Mouse (Mus musculus): ENCODE data around the gene Spen. TPM values are rescaled to one million over a fixed set of nuclear protein-coding genes. Genes with fewer than 3 reads are reported as not detected.

The Spen gene
- total and polyA plus RNA-seq, 3 experiments: 10.7 to 28.9 (median 28.0) TPM

- H3K27me3 ChIP-seq (ENCODE audit: control insufficient read depth, insufficient read depth, low read length): no peaks in the 10 kb centered on the region
- H3K4me3 ChIP-seq: no peak overlapping the region
- H3K79me2 ChIP-seq (replicated peaks; ENCODE audit: control insufficient read depth, insufficient read depth, low read length): no peaks in the 10 kb centered on the region
- intact Hi-C loops (cut with DNase I): no loop called here
- no peak overlapping the region for H3K27ac ChIP-seq
- H3K36me3 ChIP-seq (ENCODE audit: control insufficient read depth, insufficient read depth, low read length): no peaks in the 10 kb centered on the region
- 94% methylated on average over 32 of the region's 32 CpGs for WGBS
- TF ChIP-seq CTCF (IDR thresholded peaks at IDR 0.05): no peak
- no peaks in the 10 kb centered on the region for H3K4me1 ChIP-seq (ENCODE audit: control insufficient read depth, insufficient read depth, low read length)
- no peak for DNase-seq
- no peak overlapping the region for H3K9ac ChIP-seq (ENCODE audit: low read depth, low read length)
These were observed 59.6 kb downstream of the Spen start for GRCm38 (mm10) chr4:141478794-141479193.

GRCm38 (mm10) chr4:141478225-141478624 lies 60.2 kb downstream of the Spen start:
- Histone ChIP-seq H3K4me3 (no peak overlapping the region), H3K4me1 (ENCODE audit: control insufficient read depth, insufficient read depth, low read length) (no peaks in the 10 kb centered on the region), H3K79me2 (replicated peaks; ENCODE audit: control insufficient read depth, insufficient read depth, low read length) (no peaks in the 10 kb centered on the region), H3K36me3 (ENCODE audit: control insufficient read depth, insufficient read depth, low read length) (no peaks in the 10 kb centered on the region), H3K27me3 (ENCODE audit: control insufficient read depth, insufficient read depth, low read length) (no peaks in the 10 kb centered on the region), H3K9ac (ENCODE audit: low read depth, low read length) (no peak overlapping the region), H3K27ac (peak overlapping the region; percentile 47)
- intact Hi-C loops (cut with DNase I): no loop called here
- DNase-seq: peak in 1 of 2 experiments; percentile 28
- TF ChIP-seq CTCF (IDR thresholded peaks at IDR 0.05) (no peak), POLR2A (IDR thresholded peaks at IDR 0.05; ENCODE audit: insufficient read depth, low read depth, low read length) (no peak), EP300 (IDR thresholded peaks at IDR 0.05; ENCODE audit: insufficient read depth, low read depth, low read length) (no peak)
- WGBS: 78% methylated on average over 23 of the region's 23 CpGs

- H3K36me3 ChIP-seq (ENCODE audit: control insufficient read depth, insufficient read depth, low read length): no peaks in the 10 kb centered on the region
- no peaks in the 10 kb centered on the region for H3K27me3 ChIP-seq (ENCODE audit: control insufficient read depth, insufficient read depth, low read length)
- H3K27ac ChIP-seq: peak overlapping the region; percentile 47
- TF ChIP-seq EP300 (IDR thresholded peaks at IDR 0.05; ENCODE audit: insufficient read depth, low read depth, low read length) (0 out of 2 replicates have a peak, but pooled peaks have one; percentile 18), POLR2A (IDR thresholded peaks at IDR 0.05; ENCODE audit: insufficient read depth, low read depth, low read length) (peak; percentile 27; the same call in 1 of the 2 replicates), CTCF (IDR thresholded peaks at IDR 0.05) (no peak)
- no peak overlapping the region for H3K9ac ChIP-seq (ENCODE audit: low read depth, low read length)
- 64% methylated on average over 16 of the region's 16 CpGs for WGBS
- DNase-seq: peak; percentile 47 to 78
- no peak overlapping the region for H3K4me3 ChIP-seq
- intact Hi-C loops (cut with DNase I): no loop called here
- H3K4me1 ChIP-seq (ENCODE audit: control insufficient read depth, insufficient read depth, low read length): no peaks in the 10 kb centered on the region
- H3K79me2 ChIP-seq (replicated peaks; ENCODE audit: control insufficient read depth, insufficient read depth, low read length): no peaks in the 10 kb centered on the region
These were observed 60.7 kb downstream of the Spen start for GRCm38 (mm10) chr4:141477681-141478102.

- H3K4me1 ChIP-seq (ENCODE audit: control insufficient read depth, insufficient read depth, low read length): no peaks in the 10 kb centered on the region
- TF ChIP-seq POLR2A (IDR thresholded peaks at IDR 0.05; ENCODE audit: insufficient read depth, low read depth, low read length): no peak
- TF ChIP-seq EP300 (IDR thresholded peaks at IDR 0.05; ENCODE audit: insufficient read depth, low read depth, low read length): no peak
- no peak for TF ChIP-seq CTCF (IDR thresholded peaks at IDR 0.05)
- no peak overlapping the region for H3K9ac ChIP-seq (ENCODE audit: low read depth, low read length)
- no peak overlapping the region for H3K27ac ChIP-seq
- H3K4me3 ChIP-seq: no peak overlapping the region
- WGBS: 65% methylated on average over 19 of the region's 19 CpGs
- no peaks in the 10 kb centered on the region for H3K27me3 ChIP-seq (ENCODE audit: control insufficient read depth, insufficient read depth, low read length)
- no peaks in the 10 kb centered on the region for H3K79me2 ChIP-seq (replicated peaks; ENCODE audit: control insufficient read depth, insufficient read depth, low read length)
- no peaks in the 10 kb centered on the region for H3K36me3 ChIP-seq (ENCODE audit: control insufficient read depth, insufficient read depth, low read length)
- peak in 1 of 2 experiments; percentile 45 for DNase-seq
- intact Hi-C loops (cut with DNase I): no loop called here
These were observed 64.0 kb downstream of the Spen start for GRCm38 (mm10) chr4:141474431-141474830.

- H3K4me1 ChIP-seq (ENCODE audit: control insufficient read depth, insufficient read depth, low read length): no peaks in the 10 kb centered on the region
- H3K27me3 ChIP-seq (ENCODE audit: control insufficient read depth, insufficient read depth, low read length): no peaks in the 10 kb centered on the region
- H3K9ac ChIP-seq (ENCODE audit: low read depth, low read length): no peak overlapping the region
- WGBS: 91% methylated on average over 32 of the region's 32 CpGs
- TF ChIP-seq CTCF (IDR thresholded peaks at IDR 0.05) (no peak), EP300 (IDR thresholded peaks at IDR 0.05; ENCODE audit: insufficient read depth, low read depth, low read length) (no peak), POLR2A (IDR thresholded peaks at IDR 0.05; ENCODE audit: insufficient read depth, low read depth, low read length) (no peak)
- intact Hi-C loops (cut with DNase I): no loop called here
- no peaks in the 10 kb centered on the region for H3K36me3 ChIP-seq (ENCODE audit: control insufficient read depth, insufficient read depth, low read length)
- no peak overlapping the region for H3K4me3 ChIP-seq
- no peak overlapping the region for H3K27ac ChIP-seq
- no peaks in the 10 kb centered on the region for H3K79me2 ChIP-seq (replicated peaks; ENCODE audit: control insufficient read depth, insufficient read depth, low read length)
- DNase-seq: no peak
These were observed 65.6 kb downstream of the Spen start for GRCm38 (mm10) chr4:141472641-141473321.

GRCm38 (mm10) chr4:141471491-141471890 lies 66.9 kb downstream of the Spen start:
- TF ChIP-seq CTCF (IDR thresholded peaks at IDR 0.05): no peak
- TF ChIP-seq POLR2A (IDR thresholded peaks at IDR 0.05; ENCODE audit: insufficient read depth, low read depth, low read length): no peak
- no peak for TF ChIP-seq EP300 (IDR thresholded peaks at IDR 0.05; ENCODE audit: insufficient read depth, low read depth, low read length)
- Histone ChIP-seq H3K79me2 (replicated peaks; ENCODE audit: control insufficient read depth, insufficient read depth, low read length) (no peaks in the 10 kb centered on the region), H3K27ac (no peak overlapping the region), H3K9ac (ENCODE audit: low read depth, low read length) (no peak overlapping the region), H3K4me3 (no peak overlapping the region), H3K4me1 (ENCODE audit: control insufficient read depth, insufficient read depth, low read length) (no peaks in the 10 kb centered on the region), H3K36me3 (ENCODE audit: control insufficient read depth, insufficient read depth, low read length) (no peaks in the 10 kb centered on the region), H3K27me3 (ENCODE audit: control insufficient read depth, insufficient read depth, low read length) (no peaks in the 10 kb centered on the region)
- DNase-seq: no peak
- WGBS: over 99% methylated on average over 16 of the region's 16 CpGs
- intact Hi-C loops (cut with DNase I): no loop called here

Measured in heart, adult 2 months (tissue).